Mouse (Mus musculus) heart, embryonic 14.5 days (tissue): Measurements from ENCODE around the gene C2cd2l. TPM values are rescaled to one million over a fixed set of nuclear protein-coding genes. Genes with fewer than 3 reads are reported as not detected.
"Not testable (repeated sequence)": the region's sequence is repeated elsewhere in the genome, so short reads cannot be mapped to it uniquely, and the experiment has no call there.

Experiments used
- ATAC-seq: fragments of 200-750 bp; cut with Nextera tagmentation; 2 replicates; pipeline ENCODE4 v1.8.0; 2017; ENCODE audit warnings: low read depth, moderate TSS enrichment; ENCODE audit not compliant: insufficient number of reproducible peaks, insufficient read depth, low FRiP score
- H3K27ac ChIP-seq, 2 experiments: fragments of 200-500 bp in 1 of 2; fragments of 300-500 bp in 1 of 2; sonication (generic) in 1 of 2; replicated peaks in 1 of 2; 2 replicates each; pipeline ENCODE4 v1.5.1; 2012 to 2014; ENCODE audit warnings: low read depth in 2 of 2, low read length in 2 of 2, control low read depth in 1 of 2, mild to moderate bottlenecking in 1 of 2, mixed read lengths in 1 of 2; ENCODE audit not compliant: control insufficient read depth in 1 of 2, insufficient read depth in 1 of 2
- H3K27me3 ChIP-seq: fragments of 300-500 bp; sonication (generic); 2 replicates; pipeline ENCODE4 v1.6.1; 2014; ENCODE audit warnings: mild to moderate bottlenecking, low read length, control low read depth; ENCODE audit not compliant: control insufficient read depth, insufficient read depth
- H3K36me3 ChIP-seq: fragments of 300-500 bp; sonication (generic); 2 replicates; pipeline ENCODE4 v1.6.1; 2014; ENCODE audit warnings: mild to moderate bottlenecking, control low read depth, low read length, mixed read lengths; ENCODE audit not compliant: control insufficient read depth, insufficient read depth
- H3K4me1 ChIP-seq, 2 experiments: fragments of 200-500 bp in 1 of 2; fragments of 300-500 bp in 1 of 2; sonication (generic) in 1 of 2; 2 replicates each; pipeline ENCODE4 v1.6.1; 2012 to 2014; ENCODE audit warnings: low read length in 2 of 2, control low read depth in 1 of 2, mixed read lengths in 1 of 2; ENCODE audit not compliant: control insufficient read depth in 2 of 2, insufficient read depth in 2 of 2
- H3K4me2 ChIP-seq: fragments of 300-500 bp; sonication (generic); 2 replicates; pipeline ENCODE4 v1.6.1; 2014; ENCODE audit warnings: mild to moderate bottlenecking, low read length
- H3K4me3 ChIP-seq, 2 experiments: fragments of 200-500 bp in 1 of 2; fragments of 300-500 bp in 1 of 2; sonication (generic) in 1 of 2; 2 replicates each; pipeline ENCODE4 v1.5.1; 2012 to 2014; ENCODE audit warnings: low read length in 2 of 2, mild to moderate bottlenecking in 2 of 2, control low read depth in 1 of 2, low read depth in 1 of 2, moderate library complexity in 1 of 2; ENCODE audit not compliant: control insufficient read depth in 1 of 2, insufficient read depth in 1 of 2
- H3K9ac ChIP-seq: fragments of 300-500 bp; sonication (generic); 2 replicates; pipeline ENCODE4 v1.6.1; 2014; ENCODE audit warnings: mild to moderate bottlenecking, low read length
- H3K9me3 ChIP-seq: fragments of 300-500 bp; sonication (generic); 2 replicates; pipeline ENCODE4 v1.6.1; 2016; ENCODE audit warnings: low read length, control low read depth; ENCODE audit not compliant: control insufficient read depth
- WGBS: fragments of 180-500 bp; shearing (Covaris S2); extraction: QIAGEN DNeasy Blood & Tissue Kit; methylation state at CpG from one replicate; pipeline ENCODE4 v1.1.7; 2014; 5-methylcytosine and 5-hydroxymethylcytosine counted together
- polyA plus RNA-seq: library from polyadenylated mRNA; unstranded; fragments of >200 nt; fragmentation: Nextera tagmentation; extraction: Ambion mirVana; gene quantifications from 2 replicates; pipeline ENCODE4 v1.2.1, GENCODE M21; 2014

The C2cd2l gene
- polyA plus RNA-seq, 1 experiment from 2014 or later, result 7.7 TPM

- Histone ChIP-seq H3K4me1 (peaks cover 6% of the 10 kb centered on the region in 2 experiments; a peak in 3 of 4 replicates), H3K4me3 (peak overlapping the region in 1 of 2 experiments; percentile 1; a peak in 1 of 4 replicates), H3K27me3 (no peaks in the 10 kb centered on the region), H3K9ac (no peak overlapping the region; the same call in 1 of the 2 replicates), H3K36me3 (peaks cover 39% of the 10 kb centered on the region), H3K27ac (peak overlapping the region; percentile 18 to 48; a peak in 1 of 4 replicates), H3K4me2 (peak overlapping the region; percentile 43), H3K9me3 (no peaks in the 10 kb centered on the region)
- peak; percentile 52; the same call in 1 of the 2 replicates for ATAC-seq
- 22% methylated on average over 27 of the region's 27 CpGs for WGBS
Measured at GRCm38 (mm10) chr9:44311136-44312134, 8.7 kb downstream of the C2cd2l start.

- WGBS, result 38% methylated on average over 10 of the region's 10 CpGs
- Histone ChIP-seq H3K4me1 (peaks cover 6% of the 10 kb centered on the region in 2 experiments; a peak in 3 of 4 replicates), H3K36me3 (peaks cover 32% of the 10 kb centered on the region), H3K9ac (no peak overlapping the region; the same call in 1 of the 2 replicates), H3K4me2 (peak overlapping the region; percentile 43), H3K9me3 (no peaks in the 10 kb centered on the region), H3K4me3 (peak overlapping the region in 1 of 2 experiments; percentile 1; a peak in 1 of 4 replicates), H3K27ac (peak overlapping the region; percentile 18 to 48; a peak in 2 of 4 replicates), H3K27me3 (no peaks in the 10 kb centered on the region)
- ATAC-seq, result no peak
Measured at GRCm38 (mm10) chr9:44310750-44311135, 9.3 kb downstream of the C2cd2l start.

DNA sequence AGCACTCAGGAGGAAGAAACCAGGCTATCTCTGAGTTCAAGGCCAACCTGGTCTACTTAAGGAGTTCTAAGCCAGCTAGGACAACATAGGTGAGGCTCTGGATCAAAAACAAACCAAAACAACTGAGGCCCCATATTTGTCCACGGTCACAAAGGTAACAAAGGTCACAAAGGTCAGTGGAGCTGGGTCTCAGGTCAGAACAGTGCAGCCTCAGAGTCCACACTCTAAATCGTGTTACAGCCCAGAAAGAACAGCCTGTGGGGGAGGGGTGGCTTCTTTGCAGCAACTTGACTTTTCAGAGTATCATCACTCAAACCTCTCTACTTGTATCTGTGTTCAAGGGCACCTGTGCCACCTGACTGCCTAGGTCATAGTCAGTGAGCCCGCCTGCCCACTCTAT lies 10.3 kb downstream of the C2cd2l start:
- Histone ChIP-seq H3K27ac (no peak overlapping the region), H3K36me3 (peaks cover 22% of the 10 kb centered on the region), H3K9me3 (no peaks in the 10 kb centered on the region), H3K9ac (no peak overlapping the region), H3K27me3 (no peaks in the 10 kb centered on the region), H3K4me2 (no peak overlapping the region), H3K4me3 (no peak overlapping the region), H3K4me1 (peaks cover 6 to 7% of the 10 kb centered on the region in 2 experiments; a peak in 3 of 4 replicates)
- WGBS, result 66% methylated on average over 3 of the region's 3 CpGs
- ATAC-seq, result no peak

GRCm38 (mm10) chr9:44307248-44307647 lies 12.8 kb downstream of the C2cd2l start:
- peaks cover 8 to 18% of the 10 kb centered on the region in 2 experiments for H3K4me1 ChIP-seq
- no peaks in the 10 kb centered on the region for H3K9me3 ChIP-seq
- ATAC-seq, result no peak
- H3K9ac ChIP-seq, result no peak overlapping the region
- H3K4me3 ChIP-seq, result no peak overlapping the region
- no peaks in the 10 kb centered on the region for H3K27me3 ChIP-seq
- 84% methylated on average over 2 of the region's 2 CpGs for WGBS
- H3K4me2 ChIP-seq, result no peak overlapping the region
- H3K27ac ChIP-seq, result no peak overlapping the region
- H3K36me3 ChIP-seq, result peaks cover 10% of the 10 kb centered on the region

DNA sequence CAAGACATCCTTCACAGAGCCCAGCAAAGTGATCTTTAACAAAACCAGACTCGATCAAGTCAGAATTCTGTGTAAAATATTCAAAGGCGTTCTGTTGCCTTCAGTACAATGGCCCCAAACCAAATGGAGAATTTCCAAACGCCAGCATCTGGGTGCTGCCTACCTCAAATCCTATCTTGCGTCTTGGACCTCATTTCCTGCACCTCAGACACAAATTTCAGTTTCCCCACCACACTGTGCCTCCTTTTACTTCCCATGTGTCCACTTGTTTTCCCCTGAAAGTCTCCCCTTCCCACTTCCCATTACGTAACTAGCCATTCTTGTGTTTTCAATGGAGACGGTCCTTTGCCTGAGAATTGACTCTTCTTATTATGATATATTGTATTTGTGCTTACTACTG lies 13.6 kb downstream of the C2cd2l start:
- Histone ChIP-seq H3K36me3 (peaks cover 17% of the 10 kb centered on the region), H3K4me2 (no peak overlapping the region), H3K9ac (no peak overlapping the region), H3K27me3 (no peaks in the 10 kb centered on the region), H3K4me3 (no peak overlapping the region), H3K4me1 (peaks cover 8 to 18% of the 10 kb centered on the region in 2 experiments), H3K27ac (no peak overlapping the region), H3K9me3 (no peaks in the 10 kb centered on the region)
- 84% methylated on average over 6 of the region's 6 CpGs for WGBS
- no peak for ATAC-seq

GRCm38 (mm10) chr9:44305466-44306079 lies 14.5 kb downstream of the C2cd2l start, which contains the start of gene Hinfp:
TSS of gene Hinfp (minus strand) at chr9:44305671.
- under 1% methylated on average over 54 of the region's 54 CpGs for whole genome bisulfite sequencing
- peaks cover 27% of the 10 kb centered on the region for H3K36me3 ChIP-seq
- peak within 1 kb of the TSS; percentile 66 to 67 for H3K27ac ChIP-seq
- H3K27me3 ChIP-seq, result no peaks in the 10 kb centered on the region
- peak within 1 kb of the TSS; percentile 67 to 79 for H3K4me3 ChIP-seq
- H3K4me2 ChIP-seq, result peak within 1 kb of the TSS; percentile 82
- peak within 1 kb of the TSS; percentile 85 for H3K9ac ChIP-seq
- peaks cover 2 to 12% of the 10 kb centered on the region in 2 experiments for H3K4me1 ChIP-seq
- H3K9me3 ChIP-seq, result no peaks in the 10 kb centered on the region
- ATAC-seq, result peak; percentile 98

- H3K4me3 ChIP-seq, H3K9me3 ChIP-seq, H3K27ac ChIP-seq, H3K27me3 ChIP-seq, H3K9ac ChIP-seq, ATAC-seq, H3K4me2 ChIP-seq: not testable (repeated sequence)
- Histone ChIP-seq H3K36me3 (peaks cover 80% of the 10 kb centered on the region), H3K4me1 (peaks cover 2 to 12% of the 10 kb centered on the region in 2 experiments; a peak in 3 of 4 replicates)
- 96% methylated on average over 3 of the region's 3 CpGs for WGBS
Measured at GRCm38 (mm10) chr9:44300001-44300400, 20.1 kb downstream of the C2cd2l start.
